Mouse (Mus musculus) B cell, adult 62 days (primary cell): Measurements from ENCODE around the gene Tnfaip8l3. TPM values are rescaled to one million over a fixed set of nuclear protein-coding genes. Genes with fewer than 3 reads are reported as not detected.

Experiments
- total RNA-seq: library from RNA; stranded (reverse); gene quantifications from 4 replicates; pipeline ENCODE4 v1.2.4, GENCODE M21; 2023

Gene Tnfaip8l3
- total RNA-seq: not detected in 4 replicates

GRCm38 (mm10) chr9:54068032-54068649 is at the start of gene Tnfaip8l3:
Gene Tnfaip8l3 (minus strand): TSS chr9:54068388.

DNA sequence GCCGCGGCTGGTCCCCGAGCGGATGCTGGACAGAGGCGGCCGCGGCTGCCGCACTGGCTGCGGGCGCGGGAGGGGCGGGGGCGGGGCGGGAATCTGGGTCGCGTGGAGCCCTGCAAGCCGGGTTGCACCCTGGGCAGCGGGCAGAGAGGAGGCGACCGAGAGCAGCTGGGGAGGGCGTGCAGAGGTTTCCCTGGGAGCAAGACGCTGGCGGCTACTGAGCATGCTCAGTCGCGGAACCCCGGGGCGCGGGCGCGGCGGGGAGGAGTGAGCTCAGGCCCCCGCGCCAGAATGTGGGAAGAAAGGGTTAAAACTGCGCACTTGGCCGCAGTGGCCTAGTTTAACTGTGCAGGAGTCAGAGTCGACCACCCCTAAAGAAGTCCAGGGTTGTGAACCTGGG is 93.1 kb downstream of the Tnfaip8l3 start, which contains the start of gene Elmod1:
TSS of gene Elmod1 (minus strand) at position 180 of the 397 bp plus-strand sequence.

Other genes starting within 250 kb of the Tnfaip8l3 start
- gene Sln, start 218.2 kb downstream of the Tnfaip8l3 start, total RNA-seq: not detected in 4 replicates
- not detected in 4 replicates for gene Elmod1, start 93.1 kb downstream of the Tnfaip8l3 start, total RNA-seq
- not detected in 4 replicates for gene Cyp19a1, start 199.7 kb upstream of the Tnfaip8l3 start, total RNA-seq
- not detected in 4 replicates for gene Gldn, start 218.1 kb upstream of the Tnfaip8l3 start, total RNA-seq